Mouse (Mus musculus): ENCODE measurements around the gene Egflam.

Egflam gene

GRCm38 (mm10) chr15:7397818-7398608 is at the start of gene Egflam:
Gene Egflam, minus strand, starts transcription at chr15:7398395.
- no peak for DNase-seq

DNA sequence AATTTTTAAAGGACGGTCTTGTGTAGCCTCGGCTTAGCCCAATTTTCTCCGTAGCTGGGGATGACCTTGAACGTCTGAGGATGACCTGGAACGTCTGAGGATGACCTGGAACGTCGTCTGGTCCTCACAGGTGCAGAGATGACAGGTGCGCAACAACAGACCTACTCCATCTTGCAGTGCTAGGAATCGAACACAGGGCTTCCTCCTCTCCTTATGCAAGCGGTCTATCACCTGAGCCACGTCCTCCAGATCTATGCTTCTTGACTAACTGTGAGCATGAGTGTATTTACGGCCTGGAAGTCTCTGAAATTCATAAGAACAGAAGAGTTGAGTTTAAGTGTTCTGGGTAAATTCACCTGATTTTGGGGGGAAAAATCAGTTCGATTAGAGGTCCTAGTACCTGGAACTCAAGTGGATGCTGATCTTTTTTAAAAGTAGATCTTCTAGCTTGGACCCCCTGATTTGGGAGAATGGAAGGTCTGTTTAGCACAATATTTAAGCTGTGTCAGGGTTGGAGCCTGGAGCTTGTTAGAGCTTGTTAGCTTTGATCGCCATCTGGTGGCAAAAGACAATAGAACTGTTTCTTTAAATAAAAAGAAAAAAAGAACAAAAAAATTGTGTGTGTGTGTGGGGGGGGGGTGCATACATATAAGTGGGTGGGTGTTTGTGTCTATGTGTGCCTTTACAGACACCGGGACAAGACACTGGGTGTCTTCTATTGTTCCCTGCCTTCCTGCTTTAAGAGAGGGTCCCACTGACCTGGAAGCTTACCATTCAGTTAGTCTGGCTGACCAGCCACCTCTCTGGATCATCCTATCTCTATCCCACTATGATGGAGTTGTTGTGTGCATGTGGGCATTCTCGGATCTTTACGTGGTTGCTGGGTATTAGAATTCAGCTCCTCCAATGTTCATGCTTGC is 45.5 kb upstream of the Egflam start:
- DNase-seq, result no peak

- no peak for DNase-seq
These were observed 44.2 kb upstream of the Egflam start for GRCm38 (mm10) chr15:7442148-7443100.

DNA sequence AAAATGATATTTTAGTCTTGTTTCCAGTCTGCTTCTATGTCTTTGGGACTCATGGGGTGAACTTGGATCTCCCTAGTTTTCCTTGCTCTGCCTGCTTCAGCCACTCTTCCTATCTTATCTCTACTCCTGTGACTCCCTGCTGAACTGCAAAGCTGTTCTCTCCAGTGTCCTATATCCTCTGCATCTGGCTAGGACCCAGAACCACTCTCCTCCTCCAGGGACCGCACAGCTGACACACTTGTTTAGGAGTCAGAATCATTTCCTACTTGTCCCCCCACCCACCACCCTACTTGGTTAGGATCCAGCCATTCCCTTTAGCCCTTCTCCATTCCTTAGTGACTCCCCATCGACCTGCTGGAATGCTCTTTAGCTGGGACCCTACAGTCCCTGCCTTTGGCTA is 26.1 kb upstream of the Egflam start:
- DNase-seq, result no peak

DNA sequence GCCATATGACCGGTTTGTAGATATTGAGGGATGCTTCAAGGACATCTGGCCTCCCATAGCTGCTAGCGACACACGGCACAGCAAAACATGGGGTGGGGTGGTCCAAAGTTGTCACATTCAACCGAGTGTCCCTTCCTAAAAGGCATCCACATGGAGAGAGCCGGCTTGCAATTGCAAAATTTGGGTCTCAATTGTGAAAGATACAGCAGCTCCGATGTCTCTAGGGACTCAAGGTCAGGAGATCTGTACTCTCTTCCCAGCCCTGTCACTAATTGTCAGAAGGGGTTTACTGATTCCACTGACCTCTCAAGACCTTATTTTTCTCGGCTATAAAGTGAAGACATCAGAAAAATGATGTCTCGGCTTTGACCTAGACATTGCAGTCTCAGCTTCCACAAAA is 6.3 kb upstream of the Egflam start:
- DNase-seq, result no peak

GRCm38 (mm10) chr15:7398609-7399540 is 680 bp upstream of the Egflam start:
- DNase-seq, result no peak

- no peak for DNase-seq
These were observed 763 bp downstream of the Egflam start for GRCm38 (mm10) chr15:7397446-7397817.

GRCm38 (mm10) chr15:7383349-7383748 is 14.8 kb downstream of the Egflam start:
- DNase-seq, result no peak

GRCm38 (mm10) chr15:7382457-7382856 is 15.7 kb downstream of the Egflam start:
- no peak for DNase-seq

- no peak for DNase-seq
These were observed 45.6 kb downstream of the Egflam start for GRCm38 (mm10) chr15:7352635-7353051.

DNA sequence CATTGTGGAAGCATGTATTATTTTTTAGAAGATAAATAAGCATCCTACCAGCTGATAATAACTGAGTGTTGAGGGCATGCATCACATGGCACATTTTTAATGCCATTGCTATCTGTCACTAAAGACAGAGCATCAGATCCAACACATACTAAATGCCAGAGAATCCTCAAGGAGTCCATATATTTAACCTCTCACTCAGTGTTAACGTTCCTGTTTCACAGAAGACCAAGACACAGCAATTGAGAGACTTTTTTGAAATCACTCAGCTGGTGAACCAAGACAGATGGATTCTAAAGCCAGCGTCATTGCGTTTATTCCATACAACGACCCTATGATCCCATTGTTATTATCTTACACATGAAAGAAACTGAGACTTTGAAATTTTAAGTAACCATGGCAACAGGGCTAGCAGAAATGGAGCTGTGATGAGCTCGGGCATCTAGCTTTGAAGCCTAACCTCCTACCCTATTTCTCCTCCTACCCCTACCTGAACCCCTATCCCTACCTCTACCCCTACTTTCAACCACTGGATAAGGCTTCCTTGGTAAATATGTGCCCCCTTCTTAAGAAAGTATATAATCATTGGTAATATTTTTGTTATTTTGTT is 57.4 kb downstream of the Egflam start:
- no peak for DNase-seq

GRCm38 (mm10) chr15:7334517-7335298 is 63.5 kb downstream of the Egflam start:
- DNase-seq, result no peak

DNA sequence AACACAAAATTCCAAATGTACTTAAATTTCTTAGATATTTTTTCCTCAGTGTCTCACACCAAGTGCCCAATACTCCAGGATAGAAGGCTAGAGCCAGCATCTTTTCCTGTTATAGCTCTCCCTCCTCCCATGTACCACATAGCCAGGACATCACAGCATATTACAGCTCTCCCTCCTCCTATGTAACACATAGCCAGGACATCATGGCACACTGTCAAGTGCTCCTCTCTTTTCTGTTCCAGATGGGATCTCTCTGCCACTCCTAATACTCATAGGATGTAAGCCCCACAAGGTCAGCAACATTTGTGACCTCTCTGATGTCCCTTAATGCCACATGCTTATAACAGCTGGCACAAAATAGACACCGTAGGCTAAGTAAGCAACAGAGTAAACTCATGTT is 65.3 kb downstream of the Egflam start:
- no peak for DNase-seq

DNA sequence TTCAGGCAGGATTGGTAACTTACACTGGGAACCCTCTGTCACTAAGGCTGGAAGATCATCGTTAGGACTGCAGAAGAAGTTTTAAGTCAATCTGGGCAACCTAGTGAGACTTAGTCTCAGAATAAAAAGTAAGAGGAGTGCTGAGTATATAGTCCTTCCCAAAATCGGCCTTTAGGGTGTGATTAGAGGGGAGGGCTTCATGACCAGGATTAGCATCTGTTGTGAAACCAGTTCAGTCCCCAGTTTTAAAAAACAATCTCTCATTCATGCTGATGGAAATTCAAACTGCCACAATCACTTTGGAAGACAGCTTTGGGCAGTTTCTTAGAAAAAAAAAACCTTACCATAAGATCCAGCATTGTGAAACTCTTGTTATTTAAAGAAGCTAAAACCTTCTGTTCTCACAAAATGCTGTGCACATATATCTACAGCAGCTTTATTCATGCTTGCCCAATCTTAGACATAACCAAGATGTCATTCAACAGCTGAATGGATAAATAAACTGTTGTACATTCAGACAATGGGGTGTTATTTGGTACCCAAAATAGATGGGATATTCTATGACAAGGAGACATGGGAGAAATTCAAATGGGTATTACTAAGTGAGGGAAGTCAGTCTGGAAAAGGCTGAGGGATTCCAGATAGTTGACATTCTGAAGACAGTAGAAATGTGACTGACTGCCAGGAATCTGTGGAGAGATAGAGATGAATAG is 75.4 kb downstream of the Egflam start:
- no peak for DNase-seq

DNA sequence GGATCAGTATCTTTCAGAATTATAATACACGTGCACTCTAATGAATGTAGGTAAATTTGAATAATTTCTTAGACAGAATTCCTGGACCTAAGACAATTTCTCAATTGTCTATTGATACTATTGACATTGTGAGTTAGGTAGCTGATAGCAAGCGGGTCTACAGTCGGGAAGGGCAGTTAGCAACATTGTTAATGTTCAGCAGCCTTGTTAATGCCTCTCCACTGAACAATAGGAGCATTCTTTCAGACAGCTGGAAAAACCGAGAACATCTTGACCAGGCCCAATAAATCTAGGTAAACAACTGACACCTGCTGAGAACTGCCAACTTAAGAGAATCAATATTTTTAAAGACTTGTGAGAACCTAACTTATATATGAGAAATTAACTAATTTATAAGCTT is 77.3 kb downstream of the Egflam start:
- no peak for DNase-seq

DNA sequence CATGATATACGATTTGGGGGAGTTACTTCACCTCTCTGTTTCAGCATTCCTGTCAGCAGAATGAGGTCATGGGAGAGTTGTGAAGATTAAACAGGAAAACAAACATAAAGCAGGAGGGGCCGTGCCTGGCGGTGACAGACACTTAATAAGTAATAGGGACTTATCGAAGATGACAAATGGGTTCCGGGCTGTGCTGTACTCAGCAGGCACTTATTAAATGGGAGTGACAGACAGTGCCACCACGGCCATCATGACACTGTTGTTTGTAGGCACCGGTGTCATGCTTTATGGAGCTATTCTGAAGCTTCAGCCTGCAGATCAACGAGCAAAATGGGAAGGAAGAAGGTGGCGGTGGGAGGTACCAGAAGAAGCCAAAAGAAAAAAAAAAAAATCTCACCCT is 82.7 kb downstream of the Egflam start:
- DNase-seq, result no peak

GRCm38 (mm10) chr15:7308711-7309110 is 89.5 kb downstream of the Egflam start:
- no peak for DNase-seq

GRCm38 (mm10) chr15:7299892-7300291 is 98.3 kb downstream of the Egflam start:
- no peak for DNase-seq

DNA sequence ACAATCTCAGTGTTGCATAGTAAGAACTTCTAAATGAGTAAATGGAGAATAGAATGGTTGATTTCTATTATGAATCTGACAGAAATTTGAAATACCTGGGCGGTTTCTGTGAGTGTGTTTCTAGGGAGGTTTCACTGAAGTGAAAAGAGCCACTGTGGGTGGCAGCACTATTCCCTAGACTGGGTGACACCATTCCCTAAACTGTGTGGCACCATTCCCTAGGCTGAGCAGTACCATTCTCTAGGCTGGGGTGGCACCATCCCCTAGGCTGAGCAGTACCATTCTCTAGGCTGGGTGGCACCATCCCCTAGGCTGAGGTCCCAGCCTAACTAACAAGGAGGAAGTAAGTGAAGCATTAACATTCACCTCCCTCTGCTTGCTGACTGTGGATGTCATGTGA is 103.0 kb downstream of the Egflam start:
- no peak for DNase-seq

DNA sequence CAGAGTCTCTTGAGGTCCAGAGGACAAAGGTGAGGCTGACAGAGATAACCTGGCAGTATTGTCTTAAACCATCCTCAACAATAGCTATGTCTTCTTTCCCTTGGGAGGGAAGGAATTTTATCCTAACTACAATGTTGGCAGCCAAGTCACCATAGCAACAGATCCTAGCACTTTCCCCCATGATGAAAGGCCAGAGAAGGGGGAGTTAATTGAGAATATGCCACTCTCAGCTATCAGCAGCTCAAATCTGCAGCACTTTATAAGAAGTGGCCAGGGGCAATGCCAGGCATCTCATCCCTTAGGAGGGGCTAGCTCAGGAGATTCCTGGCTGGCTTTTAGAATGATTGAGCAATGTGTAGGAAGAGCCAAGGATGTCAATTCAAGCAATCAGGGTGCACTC is 105.3 kb downstream of the Egflam start:
- no peak for DNase-seq
